Mouse (Mus musculus): ENCODE results near the gene Ifitm2. TPM values are rescaled to one million over a fixed set of nuclear protein-coding genes. Genes with fewer than 3 reads are reported as not detected.
A peak's percentile ranks its signal among the peaks of the same experiment; 100 is the strongest.

The Ifitm2 gene
- 493 TPM for polyA plus RNA-seq (2012; fragmentation: generic; extraction: Trizol)

- Histone ChIP-seq H3K27me3 (ENCODE audit: control insufficient read depth, insufficient read depth, insufficient read length) (no peaks in the 10 kb centered on the region), H3K4me2 (ENCODE audit: low read depth) (peak within 1 kb of the TSS; percentile 76), H3K79me2 (ENCODE audit: control insufficient read depth, insufficient read depth) (peaks cover 35% of the 10 kb centered on the region), H3K36me3 (ENCODE audit: control insufficient read depth, insufficient read depth) (peaks cover 3% of the 10 kb centered on the region), H3K4me3 (peak within 1 kb of the TSS; percentile 90), H3ac (ENCODE audit: control insufficient read depth, insufficient read length) (peak within 1 kb of the TSS; percentile 16)
- peak; percentile 68 for TF ChIP-seq POLR2A (IDR thresholded peaks at IDR 0.05; ENCODE audit: insufficient read length, low read depth)
- TF ChIP-seq POLR2AphosphoS2 (IDR thresholded peaks at IDR 0.05; ENCODE audit: insufficient read length, low read depth) = peak; percentile 79
- TF ChIP-seq TCF12 (IDR thresholded peaks at IDR 0.05; ENCODE audit: insufficient read depth, poor library complexity, severe bottlenecking) = no peak
- peak; percentile 89 for TF ChIP-seq CEBPB (IDR thresholded peaks at IDR 0.05; ENCODE audit: insufficient read depth, poor library complexity, severe bottlenecking)
Observed at GRCm38 (mm10) chr7:140955758-140956555, at the start of gene Ifitm2, which contains the start of gene Gm45717. Gene Ifitm2 (minus strand): TSS chr7:140955987. Gene Gm45717 (minus strand): TSS chr7:140955937.

GRCm38 (mm10) chr7:141003248-141004010 is 47.6 kb upstream of the Ifitm2 start:
- Histone ChIP-seq H3K36me3 (ENCODE audit: control insufficient read depth, insufficient read depth) (no peaks in the 10 kb centered on the region), H3K27me3 (ENCODE audit: control insufficient read depth, insufficient read depth, insufficient read length) (no peaks in the 10 kb centered on the region), H3ac (ENCODE audit: control insufficient read depth, insufficient read length) (no peak overlapping the region), H3K4me3 (no peak overlapping the region), H3K4me2 (ENCODE audit: low read depth) (no peak overlapping the region), H3K79me2 (ENCODE audit: control insufficient read depth, insufficient read depth) (no peaks in the 10 kb centered on the region)
- no peak for TF ChIP-seq SRF (IDR thresholded peaks at IDR 0.05; ENCODE audit: control insufficient read depth, insufficient read length, low read depth)
- no peak for TF ChIP-seq POLR2AphosphoS2 (IDR thresholded peaks at IDR 0.05; ENCODE audit: insufficient read length, low read depth)
- TF ChIP-seq TCF3 (IDR thresholded peaks at IDR 0.05; ENCODE audit: insufficient read length, low read depth) = no peak

GRCm38 (mm10) chr7:141000881-141001708 is 45.3 kb upstream of the Ifitm2 start:
- H3K79me2 ChIP-seq (ENCODE audit: control insufficient read depth, insufficient read depth) = no peaks in the 10 kb centered on the region
- no peak for TF ChIP-seq TCF12 (IDR thresholded peaks at IDR 0.05; ENCODE audit: insufficient read depth, poor library complexity, severe bottlenecking)
- TF ChIP-seq REST (IDR thresholded peaks at IDR 0.05; ENCODE audit: insufficient read depth, insufficient read length) = no peak
- TF ChIP-seq CEBPB (IDR thresholded peaks at IDR 0.05; ENCODE audit: insufficient read depth, poor library complexity, severe bottlenecking) = no peak
- no peak for TF ChIP-seq MYOD1 (IDR thresholded peaks at IDR 0.05; ENCODE audit: control insufficient read depth in 1 of 3, insufficient read length in 2 of 3, low read depth in 2 of 3)
- TF ChIP-seq POLR2A (IDR thresholded peaks at IDR 0.05; ENCODE audit: insufficient read length, low read depth) = no peak
- no peak for TF ChIP-seq POLR2AphosphoS2 (IDR thresholded peaks at IDR 0.05; ENCODE audit: insufficient read length, low read depth)
- no peak for TF ChIP-seq MAX (IDR thresholded peaks at IDR 0.05; ENCODE audit: low read depth)
- TF ChIP-seq TCF3 (IDR thresholded peaks at IDR 0.05; ENCODE audit: insufficient read length, low read depth) = no peak
- no peak for TF ChIP-seq MYOG (IDR thresholded peaks at IDR 0.05; ENCODE audit: control insufficient read depth in 1 of 3, insufficient read depth in 1 of 3, insufficient read length in 2 of 3, low read depth in 2 of 3)
- TF ChIP-seq E2F4 (IDR thresholded peaks at IDR 0.05; ENCODE audit: insufficient read depth) = no peak
- no peak for TF ChIP-seq USF1 (IDR thresholded peaks at IDR 0.05; ENCODE audit: low read depth)
- no peak for TF ChIP-seq SRF (IDR thresholded peaks at IDR 0.05; ENCODE audit: control insufficient read depth, insufficient read length, low read depth)
- no peak overlapping the region for H3ac ChIP-seq (ENCODE audit: control insufficient read depth, insufficient read length)
- no peaks in the 10 kb centered on the region for H3K36me3 ChIP-seq (ENCODE audit: control insufficient read depth, insufficient read depth)
- H3K4me3 ChIP-seq = no peak overlapping the region
- H3K4me2 ChIP-seq (ENCODE audit: low read depth) = no peak overlapping the region
- no peaks in the 10 kb centered on the region for H3K27me3 ChIP-seq (ENCODE audit: control insufficient read depth, insufficient read depth, insufficient read length)

GRCm38 (mm10) chr7:140998853-140999700 is 43.3 kb upstream of the Ifitm2 start:
- TF ChIP-seq MYOG (IDR thresholded peaks at IDR 0.05; ENCODE audit: control insufficient read depth in 1 of 3, insufficient read depth in 1 of 3, insufficient read length in 2 of 3, low read depth in 2 of 3) = no peak
- TF ChIP-seq REST (IDR thresholded peaks at IDR 0.05; ENCODE audit: insufficient read depth, insufficient read length) = no peak
- no peak for TF ChIP-seq POLR2AphosphoS2 (IDR thresholded peaks at IDR 0.05; ENCODE audit: insufficient read length, low read depth)
- H3K36me3 ChIP-seq (ENCODE audit: control insufficient read depth, insufficient read depth) = no peaks in the 10 kb centered on the region
- H3K27me3 ChIP-seq (ENCODE audit: control insufficient read depth, insufficient read depth, insufficient read length) = no peaks in the 10 kb centered on the region
- no peak overlapping the region for H3K4me2 ChIP-seq (ENCODE audit: low read depth)
- no peaks in the 10 kb centered on the region for H3K79me2 ChIP-seq (ENCODE audit: control insufficient read depth, insufficient read depth)
- H3ac ChIP-seq (ENCODE audit: control insufficient read depth, insufficient read length) = no peak overlapping the region
- no peak overlapping the region for H3K4me3 ChIP-seq
